Mouse (Mus musculus) hindbrain, embryonic 14.5 days (tissue): ENCODE results near the gene 1500009C09Rik. TPM values are rescaled to one million over a fixed set of nuclear protein-coding genes. Genes with fewer than 3 reads are reported as not detected.
A peak's percentile ranks its signal among the peaks of the same experiment; 100 is the strongest.

Source experiments
- ATAC-seq: fragments of 200-750 bp; cut with Nextera tagmentation; 2 replicates; pipeline ENCODE4 v1.8.0; 2017; ENCODE audit warnings: moderate number of reproducible peaks, mild to moderate bottlenecking, moderate TSS enrichment, moderate library complexity; ENCODE audit not compliant: low FRiP score
- DNase-seq: peaks from one replicate; pipeline ENCODE4 v3.0.0-alpha.2; 2015; ENCODE audit warnings: low spot score
- H3K27ac ChIP-seq: fragments of 300-500 bp; sonication (generic); 2 replicates; pipeline ENCODE4 v1.5.1; 2014; ENCODE audit warnings: mild to moderate bottlenecking, moderate library complexity
- H3K27me3 ChIP-seq: fragments of 300-500 bp; sonication (generic); 2 replicates; pipeline ENCODE4 v1.6.1; 2014; ENCODE audit warnings: mild to moderate bottlenecking, low read length, mixed read lengths; ENCODE audit not compliant: control insufficient read depth, insufficient read depth
- H3K36me3 ChIP-seq: fragments of 300-500 bp; sonication (generic); replicated peaks from 2 replicates; pipeline ENCODE4 v1.6.1; 2014; ENCODE audit not compliant: control insufficient read depth, insufficient read depth
- H3K4me1 ChIP-seq: fragments of 300-500 bp; sonication (generic); replicated peaks from 2 replicates; pipeline ENCODE4 v1.6.1; 2014; ENCODE audit warnings: antibody characterized with exemption, low read length, mixed read lengths; ENCODE audit not compliant: control insufficient read depth, insufficient read depth
- H3K4me2 ChIP-seq: fragments of 300-500 bp; sonication (generic); replicated peaks from 2 replicates; pipeline ENCODE4 v1.6.1; 2014; ENCODE audit warnings: mild to moderate bottlenecking, moderate library complexity
- H3K4me3 ChIP-seq: fragments of 300-500 bp; sonication (generic); replicated peaks from 2 replicates; pipeline ENCODE4 v1.5.1; 2014; ENCODE audit warnings: mild to moderate bottlenecking, low read length
- H3K9ac ChIP-seq: fragments of 300-500 bp; sonication (generic); 2 replicates; pipeline ENCODE4 v1.6.1; 2014
- H3K9me3 ChIP-seq: fragments of 300-500 bp; sonication (generic); 2 replicates; pipeline ENCODE4 v1.6.1; 2016; ENCODE audit warnings: low read length; ENCODE audit not compliant: control insufficient read depth
- WGBS: fragments of 180-500 bp; shearing (Covaris S2); extraction: QIAGEN DNeasy Blood & Tissue Kit; methylation state at CpG from one replicate; pipeline ENCODE4 v1.1.7; 2014; 5-methylcytosine and 5-hydroxymethylcytosine counted together
- polyA plus RNA-seq: library from polyadenylated mRNA; unstranded; fragments of >200 nt; fragmentation: Nextera tagmentation; extraction: Ambion mirVana; gene quantifications from 2 replicates; pipeline ENCODE4 v1.2.1, GENCODE M21; 2014

Gene 1500009C09Rik
- polyA plus RNA-seq, 1 experiment from 2014 or later, result 13.2 TPM

GRCm38 (mm10) chr15:82225769-82226168 is 26.4 kb upstream of the 1500009C09Rik start:
- Histone ChIP-seq H3K9ac (no peak overlapping the region), H3K9me3 (no peaks in the 10 kb centered on the region), H3K4me1 (peaks cover 11% of the 10 kb centered on the region; the same call in 1 of the 2 replicates), H3K36me3 (no peaks in the 10 kb centered on the region), H3K27ac (no peak overlapping the region), H3K4me3 (no peak overlapping the region), H3K4me2 (no peak overlapping the region), H3K27me3 (peaks cover 8% of the 10 kb centered on the region; the same call in 1 of the 2 replicates)
- WGBS, result 89% methylated on average over 5 of the region's 5 CpGs
- no peak for ATAC-seq
- no peak for DNase-seq

DNA sequence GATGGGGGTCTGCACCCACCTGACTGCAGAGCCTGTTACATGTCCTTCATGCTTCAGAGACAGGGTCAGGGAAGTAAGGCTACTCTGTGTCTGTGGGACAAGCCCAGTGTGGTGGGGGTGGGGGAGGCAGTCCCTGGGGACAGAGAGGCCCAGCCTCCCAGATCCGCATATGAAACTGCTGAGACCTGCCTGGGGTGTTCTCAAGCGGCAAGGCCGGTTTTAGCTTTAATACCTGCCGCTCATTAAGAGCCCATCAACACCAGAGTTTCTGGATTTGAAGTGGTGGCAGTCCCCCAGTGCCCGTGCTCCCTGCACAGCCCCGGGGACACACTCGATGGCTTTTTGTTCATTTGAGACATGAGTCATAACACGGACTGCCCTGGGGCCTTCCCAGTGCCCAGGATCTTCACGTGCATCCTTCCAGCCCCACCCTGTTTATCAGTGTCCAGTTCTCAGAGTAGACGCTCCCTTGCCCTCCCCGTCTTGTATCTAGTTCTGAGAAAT is 22.6 kb upstream of the 1500009C09Rik start:
- peaks cover 9% of the 10 kb centered on the region; the same call in 1 of the 2 replicates for H3K4me1 ChIP-seq
- no peak overlapping the region for H3K4me3 ChIP-seq
- no peak overlapping the region for H3K27ac ChIP-seq
- H3K36me3 ChIP-seq, result no peaks in the 10 kb centered on the region
- 35% methylated on average over 11 of the region's 11 CpGs for WGBS
- peaks cover 3% of the 10 kb centered on the region; the same call in 1 of the 2 replicates for H3K27me3 ChIP-seq
- no peak overlapping the region for H3K9ac ChIP-seq
- no peak overlapping the region for H3K4me2 ChIP-seq
- DNase-seq (no peak), ATAC-seq (no peak)
- no peaks in the 10 kb centered on the region for H3K9me3 ChIP-seq

DNA sequence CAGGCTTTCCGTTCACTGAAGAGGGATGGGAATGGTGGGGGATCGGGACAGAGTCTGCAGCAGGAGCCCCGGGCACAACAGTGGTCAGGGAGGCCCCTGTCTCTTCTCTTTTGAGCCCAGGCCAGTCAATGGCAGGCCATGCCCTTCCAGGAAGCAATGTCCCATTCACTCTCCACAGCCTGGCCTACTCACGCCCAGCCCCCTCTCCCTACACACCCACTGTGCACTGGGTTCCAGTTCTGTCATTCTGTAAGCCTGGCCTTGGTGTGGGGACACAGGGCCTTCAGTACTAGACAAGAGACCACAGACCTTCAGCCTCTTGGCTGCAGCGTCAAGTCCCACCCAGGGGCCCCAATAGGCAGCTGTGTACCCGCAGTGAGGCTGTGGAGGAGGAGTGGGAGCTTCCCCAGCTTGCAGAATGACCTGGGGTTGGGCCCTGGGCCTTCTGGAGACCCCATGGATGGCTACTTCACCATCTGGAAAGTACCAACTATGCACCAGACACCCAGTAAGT is 22.0 kb upstream of the 1500009C09Rik start:
- no peaks in the 10 kb centered on the region for H3K36me3 ChIP-seq
- no peaks in the 10 kb centered on the region for H3K27me3 ChIP-seq
- no peak overlapping the region for H3K4me3 ChIP-seq
- H3K9ac ChIP-seq, result no peak overlapping the region
- 67% methylated on average over 6 of the region's 6 CpGs for WGBS
- ATAC-seq, result no peak
- H3K27ac ChIP-seq, result no peak overlapping the region
- DNase-seq, result no peak
- no peaks in the 10 kb centered on the region for H3K9me3 ChIP-seq
- peaks cover 9% of the 10 kb centered on the region; the same call in 1 of the 2 replicates for H3K4me1 ChIP-seq
- no peak overlapping the region for H3K4me2 ChIP-seq

- DNase-seq (no peak), ATAC-seq (no peak)
- 72% methylated on average over 4 of the region's 4 CpGs for WGBS
- peaks cover 9% of the 10 kb centered on the region; the same call in 1 of the 2 replicates for H3K4me1 ChIP-seq
- no peaks in the 10 kb centered on the region for H3K36me3 ChIP-seq
- no peak overlapping the region for H3K4me3 ChIP-seq
- no peak overlapping the region for H3K9ac ChIP-seq
- H3K9me3 ChIP-seq, result no peaks in the 10 kb centered on the region
- H3K27ac ChIP-seq, result no peak overlapping the region
- no peak overlapping the region for H3K4me2 ChIP-seq
- H3K27me3 ChIP-seq, result no peaks in the 10 kb centered on the region
These were observed 21.1 kb upstream of the 1500009C09Rik start for GRCm38 (mm10) chr15:82231100-82231499.

DNA sequence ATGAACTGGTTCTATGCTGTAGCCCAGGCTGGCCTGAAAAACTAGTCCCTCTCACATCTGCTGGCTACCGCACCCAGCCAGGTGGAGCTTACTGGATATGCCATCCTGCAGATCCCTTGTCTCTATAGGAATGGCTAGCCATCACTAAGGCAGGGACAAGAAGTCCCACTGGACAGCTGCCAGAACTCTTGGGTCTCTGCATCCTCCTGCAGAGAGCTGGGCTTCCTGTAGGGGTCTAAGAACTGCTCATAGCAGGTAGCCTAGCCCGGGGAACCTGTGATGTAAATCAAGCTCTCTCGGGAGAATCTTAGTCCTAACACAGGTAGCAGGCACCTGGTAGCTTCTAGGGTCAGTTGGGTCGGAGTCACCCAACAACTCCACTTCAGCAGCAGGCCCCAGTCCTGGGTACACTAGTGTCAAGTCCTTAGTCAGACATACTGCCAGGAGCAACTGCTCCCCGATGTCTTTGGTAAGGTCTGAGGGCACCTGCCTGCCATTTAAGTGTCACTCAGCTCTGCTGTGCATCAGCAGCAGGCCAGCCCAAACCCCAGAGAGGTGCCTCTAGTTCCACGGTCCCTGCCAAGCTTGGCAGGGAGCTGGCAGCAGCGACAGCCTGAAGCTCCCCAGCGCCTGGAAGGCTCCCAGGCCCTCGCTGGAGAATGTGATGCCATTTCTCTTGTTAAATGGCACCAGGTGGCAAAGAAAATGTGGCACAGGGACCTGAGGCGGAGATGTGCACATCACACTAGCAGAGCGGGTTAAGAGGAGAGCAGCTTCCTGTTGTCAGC is 20.4 kb upstream of the 1500009C09Rik start:
- Histone ChIP-seq H3K27ac (no peak overlapping the region), H3K4me3 (no peak overlapping the region), H3K9me3 (no peaks in the 10 kb centered on the region), H3K4me2 (no peak overlapping the region), H3K36me3 (no peaks in the 10 kb centered on the region), H3K27me3 (no peaks in the 10 kb centered on the region), H3K9ac (no peak overlapping the region), H3K4me1 (peaks cover 9% of the 10 kb centered on the region; the same call in 1 of the 2 replicates)
- 58% methylated on average over 11 of the region's 11 CpGs for WGBS
- DNase-seq (no peak), ATAC-seq (no peak)

- Histone ChIP-seq H3K4me1 (peaks cover 9% of the 10 kb centered on the region; the same call in 1 of the 2 replicates), H3K27ac (no peak overlapping the region), H3K9ac (no peak overlapping the region), H3K4me2 (no peak overlapping the region), H3K27me3 (no peaks in the 10 kb centered on the region), H3K36me3 (no peaks in the 10 kb centered on the region), H3K9me3 (no peaks in the 10 kb centered on the region), H3K4me3 (no peak overlapping the region)
- no peak for ATAC-seq
- DNase-seq, result no peak
- 72% methylated on average over 4 of the region's 4 CpGs for WGBS
These were observed 19.5 kb upstream of the 1500009C09Rik start for GRCm38 (mm10) chr15:82232651-82233050.

DNA sequence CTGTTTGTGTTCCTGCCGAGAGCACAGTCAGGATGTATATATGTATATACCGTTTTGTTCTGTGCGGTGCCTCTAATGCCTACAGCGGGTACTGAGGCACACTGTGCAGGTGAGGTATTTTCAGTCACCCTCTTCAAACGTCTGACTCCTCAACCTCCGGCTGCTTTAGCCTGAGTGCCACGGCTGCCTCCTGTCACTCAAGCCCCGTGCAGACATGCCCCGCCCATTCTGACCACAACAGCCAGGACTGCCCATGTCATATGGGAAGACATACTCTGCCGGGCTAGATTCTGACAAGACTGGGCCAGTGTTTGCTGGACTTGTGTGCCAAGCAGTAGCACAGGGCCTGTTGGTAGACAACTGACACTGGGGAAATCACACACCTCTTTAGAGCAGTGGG is 16.5 kb upstream of the 1500009C09Rik start:
- H3K4me1 ChIP-seq, result 0 out of 2 replicates have a peak, but pooled peaks cover 9% of the 10 kb centered on the region
- H3K27ac ChIP-seq, result no peak overlapping the region
- H3K9me3 ChIP-seq, result no peaks in the 10 kb centered on the region
- WGBS, result 73% methylated on average over 10 of the region's 10 CpGs
- no peaks in the 10 kb centered on the region for H3K27me3 ChIP-seq
- no peaks in the 10 kb centered on the region for H3K36me3 ChIP-seq
- H3K4me3 ChIP-seq, result no peak overlapping the region
- H3K4me2 ChIP-seq, result no peak overlapping the region
- no peak overlapping the region for H3K9ac ChIP-seq
- ATAC-seq (no peak), DNase-seq (no peak)

DNA sequence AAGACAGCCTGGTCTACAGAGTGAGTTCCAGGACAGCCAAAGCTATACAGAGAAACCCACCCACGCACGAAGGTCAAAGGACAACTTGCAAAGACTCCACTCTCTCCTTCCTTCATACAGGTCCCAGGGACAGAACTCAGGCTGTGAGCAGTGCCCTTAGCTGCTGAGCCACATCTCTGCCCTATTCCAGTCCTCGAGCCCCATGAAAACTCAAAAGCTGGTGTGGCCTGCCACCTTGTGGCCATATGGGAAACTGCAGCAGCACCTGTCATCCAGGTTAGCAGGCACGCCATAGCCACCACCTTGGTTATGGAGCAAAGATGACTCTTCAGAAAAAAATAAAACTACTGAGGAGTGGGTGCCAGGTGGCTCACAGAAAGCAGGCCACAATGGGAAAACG is 15.6 kb upstream of the 1500009C09Rik start:
- H3K9ac ChIP-seq, result no peak overlapping the region
- peak; percentile 80; the same call in 1 of the 2 replicates for ATAC-seq
- no peak overlapping the region for H3K27ac ChIP-seq
- no peaks in the 10 kb centered on the region for H3K9me3 ChIP-seq
- H3K36me3 ChIP-seq, result no peaks in the 10 kb centered on the region
- no peak overlapping the region for H3K4me2 ChIP-seq
- 22% methylated on average over 5 of the region's 5 CpGs for WGBS
- no peak overlapping the region for H3K4me3 ChIP-seq
- no peaks in the 10 kb centered on the region for H3K27me3 ChIP-seq
- 0 out of 2 replicates have a peak, but pooled peaks cover 7% of the 10 kb centered on the region for H3K4me1 ChIP-seq
- DNase-seq, result peak; percentile 89

GRCm38 (mm10) chr15:82243311-82243710 is 8.9 kb upstream of the 1500009C09Rik start:
- Histone ChIP-seq H3K4me3 (peak overlapping the region; percentile 50), H3K9me3 (no peaks in the 10 kb centered on the region), H3K27me3 (no peaks in the 10 kb centered on the region), H3K9ac (peak overlapping the region; percentile 59; the same call in 1 of the 2 replicates), H3K4me1 (peaks cover 4% of the 10 kb centered on the region; the same call in 1 of the 2 replicates), H3K36me3 (no peaks in the 10 kb centered on the region), H3K27ac (no peak overlapping the region), H3K4me2 (peak overlapping the region; percentile 89)
- no peak for ATAC-seq
- DNase-seq, result no peak
- WGBS, result 82% methylated on average over 3 of the region's 3 CpGs
